Mouse (Mus musculus) gastrocnemius, adult 8-10 months (tissue): ENCODE measurements around the gene Mroh7. TPM values are rescaled to one million over a fixed set of nuclear protein-coding genes. Genes with fewer than 3 reads are reported as not detected.

Source experiments
- DNase-seq, 2 experiments: peaks; one replicate each; pipeline ENCODE4 v3.0.0; 2022; ENCODE audit warnings: low spot score in 2 of 2
- total RNA-seq, 4 experiments: library from RNA; stranded (reverse); gene quantifications; 2 replicates each; pipeline ENCODE4 v1.2.4; 2022

The Mroh7 gene
- total RNA-seq, 4 experiments from 2014 or later: 0.12 to 0.19 TPM; not detected in 2

- no peak for DNase-seq
Measured at GRCm38 (mm10) chr4:106633281-106634085, 97.2 kb downstream of the Mroh7 start.

- no peak for DNase-seq
Measured at GRCm38 (mm10) chr4:106632313-106632712, 98.4 kb downstream of the Mroh7 start.

Other genes starting within 250 kb of the Mroh7 start
- under 1 TPM in 1 of 4 experiments, not detected in 3; 0.09 TPM for gene Bsnd, start 238.6 kb downstream of the Mroh7 start, total RNA-seq
- 1 to 10 TPM; 1.2 to 2.5 (median 1.8) TPM for gene Dhcr24, start 169.9 kb downstream of the Mroh7 start, total RNA-seq
- not detected for gene Lexm, start 113.7 kb downstream of the Mroh7 start, total RNA-seq
- not detected for gene Ttc22, start 108.5 kb downstream of the Mroh7 start, total RNA-seq
- 1 to 10 TPM; 1.7 to 5.9 (median 3.7) TPM for gene Pars2, start 79.9 kb downstream of the Mroh7 start, total RNA-seq
- gene Ttc4, start 52.0 kb downstream of the Mroh7 start, total RNA-seq: 10 to 100 TPM; 21.9 to 28.7 (median 26.4) TPM
- not detected for gene Fam151a, start 3.0 kb upstream of the Mroh7 start, total RNA-seq
- gene Acot11, start 74.1 kb upstream of the Mroh7 start, total RNA-seq: 10 to 100 TPM in 2 of 4 experiments, 1 to 10 TPM in 2; 9.1 to 12.9 (median 10.1) TPM
- 10 to 100 TPM; 24.0 to 27.1 (median 25.8) TPM for gene Ssbp3, start 179.8 kb upstream of the Mroh7 start, total RNA-seq